Mouse (Mus musculus): ENCODE measurements at regions not wholly inside any gene's neighbourhood (a gene's known extent, or its start where the extent isn't known, plus 50 kb on each side); places are given as distances from the start of the nearest gene placed in this dataset.
"Not testable (repeated sequence)": the region's sequence is repeated elsewhere in the genome, so short reads cannot be mapped to it uniquely, and the experiment has no call there.

- H3K9me3 ChIP-seq (ENCODE audit: control insufficient read depth, low read length): no peaks in the 10 kb centered on the region
- no peak overlapping the region for H3K4me3 ChIP-seq (replicated peaks; ENCODE audit: low read depth, low read length)
- no peak overlapping the region for H3K27ac ChIP-seq (replicated peaks; ENCODE audit: low read depth, low read length)
- WGBS: 85% methylated on average over 1 of the region's 1 CpGs
- ATAC-seq (ENCODE audit: low FRiP score, low TSS enrichment): no peak
- no peaks in the 10 kb centered on the region for H3K36me3 ChIP-seq (ENCODE audit: control insufficient read depth, insufficient read depth, low read length)
- no peaks in the 10 kb centered on the region for H3K4me1 ChIP-seq (ENCODE audit: control insufficient read depth, insufficient read depth, low read length)
- H3K9ac ChIP-seq (replicated peaks; ENCODE audit: low read length): no peak overlapping the region
- no peaks in the 10 kb centered on the region for H3K27me3 ChIP-seq (ENCODE audit: control insufficient read depth, insufficient read depth, low read length)
- no peak overlapping the region for H3K4me2 ChIP-seq (ENCODE audit: low read length)
- DNase-seq: no peak
Measured at GRCm38 (mm10) chr9:92799695-92800094, 257.7 kb downstream of the Plod2 start.

- H3K4me3 ChIP-seq (replicated peaks; ENCODE audit: low read depth, low read length): no peak overlapping the region
- no peaks in the 10 kb centered on the region for H3K9me3 ChIP-seq (ENCODE audit: control insufficient read depth, low read length)
- ATAC-seq (ENCODE audit: low FRiP score, low TSS enrichment) (no peak), DNase-seq (no peak)
- no peaks in the 10 kb centered on the region for H3K27me3 ChIP-seq (ENCODE audit: control insufficient read depth, insufficient read depth, low read length)
- H3K4me2 ChIP-seq (ENCODE audit: low read length): no peak overlapping the region
- H3K36me3 ChIP-seq (ENCODE audit: control insufficient read depth, insufficient read depth, low read length): no peaks in the 10 kb centered on the region
- H3K4me1 ChIP-seq (ENCODE audit: control insufficient read depth, insufficient read depth, low read length): no peaks in the 10 kb centered on the region
- no peak overlapping the region for H3K9ac ChIP-seq (replicated peaks; ENCODE audit: low read length)
- H3K27ac ChIP-seq (replicated peaks; ENCODE audit: low read depth, low read length): no peak overlapping the region
Measured at GRCm38 (mm10) chr9:92809469-92809868, 267.4 kb downstream of the Plod2 start.

GRCm38 (mm10) chr9:92820721-92821120, 278.7 kb downstream of the Plod2 start:
- Histone ChIP-seq H3K9me3 (ENCODE audit: control insufficient read depth, low read length) (no peaks in the 10 kb centered on the region), H3K36me3 (ENCODE audit: control insufficient read depth, insufficient read depth, low read length) (no peaks in the 10 kb centered on the region), H3K9ac (replicated peaks; ENCODE audit: low read length) (no peak overlapping the region), H3K4me3 (replicated peaks; ENCODE audit: low read depth, low read length) (no peak overlapping the region), H3K27ac (replicated peaks; ENCODE audit: low read depth, low read length) (no peak overlapping the region), H3K4me2 (ENCODE audit: low read length) (peak overlapping the region; percentile 40), H3K27me3 (ENCODE audit: control insufficient read depth, insufficient read depth, low read length) (no peaks in the 10 kb centered on the region), H3K4me1 (ENCODE audit: control insufficient read depth, insufficient read depth, low read length) (no peaks in the 10 kb centered on the region)
- ATAC-seq (ENCODE audit: low FRiP score, low TSS enrichment) (peak; percentile 66; the same call in 1 of the 2 replicates), DNase-seq (peak; percentile 68)
- WGBS: 25% methylated on average over 11 of the region's 11 CpGs

GRCm38 (mm10) chr9:92826708-92827353, 284.8 kb downstream of the Plod2 start:
- Histone ChIP-seq H3K9me3 (ENCODE audit: control insufficient read depth, low read length) (no peaks in the 10 kb centered on the region), H3K27ac (replicated peaks; ENCODE audit: low read depth, low read length) (no peak overlapping the region), H3K27me3 (ENCODE audit: control insufficient read depth, insufficient read depth, low read length) (no peaks in the 10 kb centered on the region), H3K4me3 (replicated peaks; ENCODE audit: low read depth, low read length) (no peak overlapping the region), H3K4me1 (ENCODE audit: control insufficient read depth, insufficient read depth, low read length) (no peaks in the 10 kb centered on the region), H3K36me3 (ENCODE audit: control insufficient read depth, insufficient read depth, low read length) (no peaks in the 10 kb centered on the region), H3K4me2 (ENCODE audit: low read length) (no peak overlapping the region), H3K9ac (replicated peaks; ENCODE audit: low read length) (no peak overlapping the region)
- ATAC-seq (ENCODE audit: low FRiP score, low TSS enrichment): no peak
- no peak for DNase-seq

- H3K9ac ChIP-seq (replicated peaks; ENCODE audit: low read length); H3K4me2 ChIP-seq (ENCODE audit: low read length); H3K27me3 ChIP-seq (ENCODE audit: control insufficient read depth, insufficient read depth, low read length); DNase-seq; H3K27ac ChIP-seq (replicated peaks; ENCODE audit: low read depth, low read length); H3K4me1 ChIP-seq (ENCODE audit: control insufficient read depth, insufficient read depth, low read length); H3K9me3 ChIP-seq (ENCODE audit: control insufficient read depth, low read length); H3K36me3 ChIP-seq (ENCODE audit: control insufficient read depth, insufficient read depth, low read length); H3K4me3 ChIP-seq (replicated peaks; ENCODE audit: low read depth, low read length); ATAC-seq (ENCODE audit: low FRiP score, low TSS enrichment): not testable (repeated sequence)
- WGBS: 99% methylated on average over 2 of the region's 2 CpGs
Measured at GRCm38 (mm10) chr9:92836156-92836555, 294.1 kb downstream of the Plod2 start.

GRCm38 (mm10) chr9:92856410-92857083, 314.5 kb downstream of the Plod2 start:
- Histone ChIP-seq H3K4me1 (ENCODE audit: control insufficient read depth, insufficient read depth, low read length) (no peaks in the 10 kb centered on the region), H3K36me3 (ENCODE audit: control insufficient read depth, insufficient read depth, low read length) (no peaks in the 10 kb centered on the region), H3K9ac (replicated peaks; ENCODE audit: low read length) (no peak overlapping the region), H3K4me3 (replicated peaks; ENCODE audit: low read depth, low read length) (no peak overlapping the region), H3K27ac (replicated peaks; ENCODE audit: low read depth, low read length) (no peak overlapping the region), H3K9me3 (ENCODE audit: control insufficient read depth, low read length) (no peaks in the 10 kb centered on the region), H3K4me2 (ENCODE audit: low read length) (no peak overlapping the region), H3K27me3 (ENCODE audit: control insufficient read depth, insufficient read depth, low read length) (no peaks in the 10 kb centered on the region)
- ATAC-seq (ENCODE audit: low FRiP score, low TSS enrichment): no peak
- DNase-seq: no peak
- 94% methylated on average over 7 of the region's 7 CpGs for WGBS

- DNase-seq (no peak), ATAC-seq (ENCODE audit: low FRiP score, low TSS enrichment) (no peak)
- no peaks in the 10 kb centered on the region for H3K4me1 ChIP-seq (ENCODE audit: control insufficient read depth, insufficient read depth, low read length)
- no peaks in the 10 kb centered on the region for H3K27me3 ChIP-seq (ENCODE audit: control insufficient read depth, insufficient read depth, low read length)
- H3K4me3 ChIP-seq (replicated peaks; ENCODE audit: low read depth, low read length): no peak overlapping the region
- H3K4me2 ChIP-seq (ENCODE audit: low read length): no peak overlapping the region
- no peaks in the 10 kb centered on the region for H3K36me3 ChIP-seq (ENCODE audit: control insufficient read depth, insufficient read depth, low read length)
- 91% methylated on average over 6 of the region's 6 CpGs for WGBS
- H3K9me3 ChIP-seq (ENCODE audit: control insufficient read depth, low read length): no peaks in the 10 kb centered on the region
- no peak overlapping the region for H3K9ac ChIP-seq (replicated peaks; ENCODE audit: low read length)
- H3K27ac ChIP-seq (replicated peaks; ENCODE audit: low read depth, low read length): no peak overlapping the region
Measured at GRCm38 (mm10) chr9:92865822-92866221, 323.8 kb downstream of the Plod2 start.

GRCm38 (mm10) chr9:92878589-92878988, 336.6 kb downstream of the Plod2 start:
- no peak overlapping the region for H3K9ac ChIP-seq (replicated peaks; ENCODE audit: low read length)
- H3K27me3 ChIP-seq (ENCODE audit: control insufficient read depth, insufficient read depth, low read length): no peaks in the 10 kb centered on the region
- H3K4me1 ChIP-seq (ENCODE audit: control insufficient read depth, insufficient read depth, low read length): 0 out of 2 replicates have a peak, but pooled peaks cover 5% of the 10 kb centered on the region
- no peak overlapping the region for H3K4me2 ChIP-seq (ENCODE audit: low read length)
- WGBS: 36% methylated on average over 4 of the region's 4 CpGs
- H3K36me3 ChIP-seq (ENCODE audit: control insufficient read depth, insufficient read depth, low read length): no peaks in the 10 kb centered on the region
- H3K9me3 ChIP-seq (ENCODE audit: control insufficient read depth, low read length): no peaks in the 10 kb centered on the region
- H3K27ac ChIP-seq (replicated peaks; ENCODE audit: low read depth, low read length): no peak overlapping the region
- ATAC-seq (ENCODE audit: low FRiP score, low TSS enrichment) (no peak), DNase-seq (peak; percentile 84)
- no peak overlapping the region for H3K4me3 ChIP-seq (replicated peaks; ENCODE audit: low read depth, low read length)

- Histone ChIP-seq H3K4me3 (replicated peaks; ENCODE audit: low read depth, low read length) (no peak overlapping the region), H3K9ac (replicated peaks; ENCODE audit: low read length) (no peak overlapping the region), H3K9me3 (ENCODE audit: control insufficient read depth, low read length) (no peaks in the 10 kb centered on the region), H3K4me2 (ENCODE audit: low read length) (no peak overlapping the region), H3K27me3 (ENCODE audit: control insufficient read depth, insufficient read depth, low read length) (no peaks in the 10 kb centered on the region), H3K36me3 (ENCODE audit: control insufficient read depth, insufficient read depth, low read length) (no peaks in the 10 kb centered on the region), H3K4me1 (ENCODE audit: control insufficient read depth, insufficient read depth, low read length) (0 out of 2 replicates have a peak, but pooled peaks cover 5% of the 10 kb centered on the region), H3K27ac (replicated peaks; ENCODE audit: low read depth, low read length) (no peak overlapping the region)
- no peak for DNase-seq
- no peak for ATAC-seq (ENCODE audit: low FRiP score, low TSS enrichment)
- WGBS: 89% methylated on average over 2 of the region's 2 CpGs
Measured at GRCm38 (mm10) chr9:92879812-92880211, 337.8 kb downstream of the Plod2 start.
